Mouse (Mus musculus): Measurements from ENCODE around the gene Lrrc56.

GRCm38 (mm10) chr7:141217343-141218013 is 23.5 kb downstream of the Lrrc56 start:
- no peak for TF ChIP-seq CTCF (conservative IDR thresholded peaks at IDR 0.05 in 1 of 2, IDR thresholded peaks at IDR 0.05 in 1 of 2; ENCODE audit: low read depth in 2 of 2, low read length in 2 of 2)
- no peak for TF ChIP-seq SIN3A (IDR thresholded peaks at IDR 0.05; ENCODE audit: low read length)
- TF ChIP-seq HCFC1 (IDR thresholded peaks at IDR 0.05; ENCODE audit: low read depth, low read length) = no peak
- TF ChIP-seq EP300 (IDR thresholded peaks at IDR 0.05; ENCODE audit: low read length) = no peak
- TF ChIP-seq SMC3 (IDR thresholded peaks at IDR 0.05; ENCODE audit: low read depth, low read length) = no peak
- TF ChIP-seq USF1 (IDR thresholded peaks at IDR 0.05; ENCODE audit: low read depth, low read length) = no peak
- TF ChIP-seq TBP (conservative IDR thresholded peaks at IDR 0.05; ENCODE audit: low read depth, low read length) = no peak
- TF ChIP-seq POLR2A (IDR thresholded peaks at IDR 0.05; ENCODE audit: low read depth, low read length) = no peak
- no peak for TF ChIP-seq ZKSCAN1 (IDR thresholded peaks at IDR 0.05; ENCODE audit: borderline replicate concordance, low read depth, low read length)
- no peak for TF ChIP-seq MAZ (IDR thresholded peaks at IDR 0.05; ENCODE audit: low read depth, low read length)
- no peak for TF ChIP-seq POLR2AphosphoS2 (IDR thresholded peaks at IDR 0.05; ENCODE audit: low read depth, low read length)
- no peak for TF ChIP-seq TCF12 (IDR thresholded peaks at IDR 0.05; ENCODE audit: low read depth, low read length)
- TF ChIP-seq MXI1 (IDR thresholded peaks at IDR 0.05; ENCODE audit: low read depth, low read length) = no peak

Measured in CH12.LX (cell line).